Mouse (Mus musculus) forebrain, embryonic 15.5 days (tissue): ENCODE results near the gene Olfr221. TPM values are rescaled to one million over a fixed set of nuclear protein-coding genes. Genes with fewer than 3 reads are reported as not detected.

ENCODE experiments used
- polyA plus RNA-seq: library from polyadenylated mRNA; unstranded; fragments of >200 nt; fragmentation: Nextera tagmentation; extraction: Ambion mirVana; gene quantifications from 2 replicates; pipeline ENCODE4 v1.2.1, GENCODE M21; 2015

Gene Olfr221
- polyA plus RNA-seq, 1 experiment from 2014 or later: not detected

Other genes starting within 250 kb of the Olfr221 start
- gene AY358078, start 242.4 kb downstream of the Olfr221 start, polyA plus RNA-seq: not detected in 2 replicates
- gene Ear6, start 188.8 kb downstream of the Olfr221 start, polyA plus RNA-seq: not detected in 2 replicates
- gene Mettl17, start 157.6 kb downstream of the Olfr221 start, polyA plus RNA-seq: 85.5 and 85.7 TPM in 2 replicates
- gene Slc39a2, start 149.6 kb downstream of the Olfr221 start, polyA plus RNA-seq: 1.8 and 1.9 TPM in 2 replicates
- 152 TPM in 2 replicates for gene Ndrg2, start 128.3 kb downstream of the Olfr221 start, polyA plus RNA-seq
- gene Tppp2, start 124.0 kb downstream of the Olfr221 start, polyA plus RNA-seq: not detected in 2 replicates
- gene Rnase13, start 119.7 kb downstream of the Olfr221 start, polyA plus RNA-seq: not detected in 2 replicates
- 65.7 and 69.8 TPM in 2 replicates for gene Arhgef40, start 57.7 kb downstream of the Olfr221 start, polyA plus RNA-seq
- gene Tmem253, start 26.8 kb downstream of the Olfr221 start, polyA plus RNA-seq: 0.28 and 0.64 TPM in 2 replicates
- 43.3 and 48.9 TPM in 2 replicates for gene Zfp219, start 21.7 kb downstream of the Olfr221 start, polyA plus RNA-seq
- 710 and 729 TPM in 2 replicates for gene Hnrnpc, start 61.6 kb upstream of the Olfr221 start, polyA plus RNA-seq
- 61.9 and 71.1 TPM in 2 replicates for gene Rpgrip1, start 68.2 kb upstream of the Olfr221 start, polyA plus RNA-seq
- 56.1 and 58.9 TPM in 2 replicates for gene Supt16, start 155.0 kb upstream of the Olfr221 start, polyA plus RNA-seq
- gene Chd8, start 215.3 kb upstream of the Olfr221 start, polyA plus RNA-seq: 39.7 and 47.9 TPM in 2 replicates
- 59.5 and 62.9 TPM in 2 replicates for gene Tox4, start 236.7 kb upstream of the Olfr221 start, polyA plus RNA-seq
- 44.4 and 44.8 TPM in 2 replicates for gene Rab2b, start 237.1 kb upstream of the Olfr221 start, polyA plus RNA-seq